Mouse (Mus musculus) cerebellum, adult 2 months (tissue): Measurements from ENCODE around the gene Iyd. TPM values are rescaled to one million over a fixed set of nuclear protein-coding genes. Genes with fewer than 3 reads are reported as not detected.

Source experiments
- DNase-seq, 2 experiments: peaks; one replicate each; pipeline ENCODE4 v3.0.0; 2021
- H3K27ac ChIP-seq: fragments of 200-500 bp; 2 replicates; pipeline ENCODE4 v1.5.1; 2012; ENCODE audit warnings: low read length, control low read depth, inconsistent platforms; ENCODE audit not compliant: insufficient read depth
- H3K27me3 ChIP-seq: fragments of 200-500 bp; 2 replicates; pipeline ENCODE4 v1.6.1; 2012; ENCODE audit warnings: inconsistent platforms, mild to moderate bottlenecking, low read length, moderate library complexity; ENCODE audit not compliant: control insufficient read depth, insufficient read depth
- H3K4me1 ChIP-seq: fragments of 200-500 bp; 2 replicates; pipeline ENCODE4 v1.6.1; 2011; ENCODE audit warnings: low read length; ENCODE audit not compliant: control insufficient read depth, insufficient read depth
- H3K4me3 ChIP-seq: fragments of 200-500 bp; replicated peaks from 2 replicates; pipeline ENCODE3; 2011; ENCODE audit warnings: mild to moderate bottlenecking, low read depth, low read length, control low read depth; ENCODE audit not compliant: insufficient read depth
- CTCF ChIP-seq: fragments of 200-500 bp; IDR thresholded peaks from 2 replicates; pipeline ENCODE4 v1.5.1; 2011; ENCODE audit warnings: low read depth, mild to moderate bottlenecking, control low read depth, low read length, moderate library complexity, borderline replicate concordance; ENCODE audit not compliant: insufficient read depth
- POLR2A ChIP-seq: fragments of 200-500 bp; IDR thresholded peaks from 2 replicates; pipeline ENCODE4 v1.6.1; 2011; ENCODE audit warnings: low read length, control low read depth, borderline replicate concordance; ENCODE audit not compliant: insufficient read depth
- WGBS: fragments of 180-500 bp; shearing (Covaris S2); methylation state at CpG from one replicate; pipeline ENCODE4 v1.1.7; 2018; 5-methylcytosine and 5-hydroxymethylcytosine counted together
- polyA plus RNA-seq: library from polyadenylated mRNA; depleted of rRNA; stranded (reverse); fragments of >200 nt; gene quantifications from 2 replicates; pipeline ENCODE4 v1.2.3, GENCODE M21; 2012

The Iyd gene
- polyA plus RNA-seq, 1 experiment, result 0.52 TPM

DNA sequence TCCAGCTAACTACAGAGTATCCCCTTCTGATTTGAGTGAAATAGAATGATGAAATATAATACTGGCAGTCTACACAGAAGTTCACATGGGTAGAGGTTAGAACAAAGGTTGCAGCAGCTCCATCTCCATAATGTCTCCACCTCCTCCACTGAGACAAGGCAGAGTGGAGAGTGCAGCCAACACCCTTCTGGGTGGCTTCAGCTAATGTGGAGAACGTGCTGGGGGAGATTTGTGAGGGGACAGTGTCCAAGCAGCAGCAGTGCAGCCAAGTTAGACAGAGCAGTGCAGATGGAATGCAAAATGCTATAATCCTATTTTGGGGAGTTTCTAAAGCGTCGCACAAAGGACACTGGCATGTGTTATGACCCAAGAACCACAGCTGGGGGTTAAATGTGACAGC, 16.5 kb downstream of the Iyd start:
- no peak overlapping the region for H3K4me3 ChIP-seq
- H3K4me1 ChIP-seq, result no peaks in the 10 kb centered on the region
- H3K27ac ChIP-seq, result no peak overlapping the region
- WGBS, result 28% methylated on average over 3 of the region's 3 CpGs
- TF ChIP-seq CTCF (no peak), POLR2A (no peak)
- no peak for DNase-seq
- H3K27me3 ChIP-seq, result no peaks in the 10 kb centered on the region

DNA sequence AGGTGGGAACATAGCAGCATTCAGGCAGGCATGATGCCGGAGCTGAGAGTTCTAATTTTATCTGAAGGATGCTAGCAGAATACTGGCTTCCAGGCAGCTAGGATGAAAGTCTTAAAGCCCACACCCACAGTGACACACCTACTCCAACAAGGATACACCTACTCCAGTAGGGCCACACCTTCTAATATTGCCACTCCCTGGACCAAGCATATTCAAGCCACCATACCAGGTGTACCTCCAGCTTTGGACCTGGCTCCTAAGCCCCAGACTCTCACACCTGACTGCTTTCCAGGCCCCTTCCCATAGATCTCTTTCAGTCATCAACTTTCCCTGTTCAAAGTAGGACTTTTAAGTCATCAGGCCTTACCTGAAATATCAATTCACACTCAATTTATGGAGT, 19.1 kb downstream of the Iyd start:
- TF ChIP-seq POLR2A (no peak), CTCF (no peak)
- WGBS, result 97% methylated on average over 1 of the region's 1 CpGs
- H3K4me1 ChIP-seq, result no peaks in the 10 kb centered on the region
- DNase-seq, result no peak
- H3K27me3 ChIP-seq, result no peaks in the 10 kb centered on the region
- H3K27ac ChIP-seq, result no peak overlapping the region
- H3K4me3 ChIP-seq, result no peak overlapping the region

DNA sequence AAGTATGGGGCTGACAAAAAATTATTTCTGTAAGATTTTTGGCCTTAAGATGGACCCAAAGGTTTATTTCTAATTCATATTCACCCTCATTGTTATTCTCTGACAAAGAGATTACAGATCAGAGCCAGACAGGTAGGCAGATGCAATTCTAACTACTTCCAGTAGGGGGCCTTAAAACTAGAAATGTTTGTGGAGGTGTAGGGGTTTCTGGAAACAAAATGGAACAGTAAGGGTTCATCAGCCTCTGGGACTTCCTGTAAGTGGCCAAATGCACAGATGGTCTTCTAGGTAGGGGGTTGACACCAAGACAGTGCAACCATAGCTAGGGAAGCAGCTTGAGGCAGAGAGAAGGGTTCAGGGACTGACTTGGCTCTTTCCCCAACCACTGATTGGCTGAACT, 22.1 kb downstream of the Iyd start:
- no peak overlapping the region for H3K4me3 ChIP-seq
- no peak for TF ChIP-seq POLR2A
- H3K27ac ChIP-seq, result no peak overlapping the region
- no peaks in the 10 kb centered on the region for H3K27me3 ChIP-seq
- H3K4me1 ChIP-seq, result no peaks in the 10 kb centered on the region
- peak in 1 of 2 experiments; percentile 46 for DNase-seq

DNA sequence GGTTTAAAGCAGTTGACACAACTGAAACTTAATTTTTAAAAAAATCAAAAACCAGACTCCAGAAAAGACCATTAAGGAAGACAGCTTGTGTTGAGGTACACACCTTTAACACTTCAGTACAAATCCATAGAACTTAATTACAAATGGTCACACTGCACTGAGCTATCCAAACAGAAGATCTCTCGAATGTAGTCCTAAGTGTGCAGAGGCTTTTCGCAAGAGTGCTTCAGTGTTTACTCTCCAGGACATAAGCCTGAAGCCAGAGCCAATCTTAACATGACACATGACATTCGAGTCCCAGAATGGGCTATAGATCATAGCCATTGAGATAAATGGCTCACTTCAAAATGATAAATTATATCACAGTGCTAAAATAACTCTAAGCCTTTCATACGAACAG, 25.1 kb downstream of the Iyd start:
- Histone ChIP-seq H3K27me3 (no peaks in the 10 kb centered on the region), H3K27ac (no peak overlapping the region), H3K4me1 (no peaks in the 10 kb centered on the region), H3K4me3 (no peak overlapping the region)
- 34% methylated on average over 4 of the region's 4 CpGs for WGBS
- TF ChIP-seq CTCF (no peak), POLR2A (no peak)
- DNase-seq, result no peak

DNA sequence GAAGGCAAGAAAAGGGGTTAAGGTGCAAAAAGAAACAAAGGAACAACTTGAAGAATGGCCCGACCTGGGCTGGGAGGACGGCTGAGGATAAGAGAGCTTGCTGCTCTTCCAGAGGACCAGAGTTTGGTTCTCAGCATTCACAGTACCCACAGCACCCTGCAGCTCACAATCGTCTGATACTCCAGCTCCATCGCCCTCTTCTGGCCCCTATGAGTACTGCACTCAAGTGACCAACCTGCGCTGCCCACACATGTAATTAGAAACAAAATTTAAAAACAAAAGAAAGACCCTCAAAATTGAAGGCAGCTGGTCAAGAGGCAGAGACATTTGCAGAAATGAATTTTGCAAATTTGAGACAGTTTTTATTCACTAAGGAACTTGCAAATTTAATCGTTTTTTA, 27.8 kb downstream of the Iyd start:
- DNase-seq, result no peak
- Histone ChIP-seq H3K4me1 (no peaks in the 10 kb centered on the region), H3K4me3 (no peak overlapping the region), H3K27ac (no peak overlapping the region), H3K27me3 (no peaks in the 10 kb centered on the region)
- 75% methylated on average over 6 of the region's 6 CpGs for WGBS
- TF ChIP-seq POLR2A (no peak), CTCF (no peak)

DNA sequence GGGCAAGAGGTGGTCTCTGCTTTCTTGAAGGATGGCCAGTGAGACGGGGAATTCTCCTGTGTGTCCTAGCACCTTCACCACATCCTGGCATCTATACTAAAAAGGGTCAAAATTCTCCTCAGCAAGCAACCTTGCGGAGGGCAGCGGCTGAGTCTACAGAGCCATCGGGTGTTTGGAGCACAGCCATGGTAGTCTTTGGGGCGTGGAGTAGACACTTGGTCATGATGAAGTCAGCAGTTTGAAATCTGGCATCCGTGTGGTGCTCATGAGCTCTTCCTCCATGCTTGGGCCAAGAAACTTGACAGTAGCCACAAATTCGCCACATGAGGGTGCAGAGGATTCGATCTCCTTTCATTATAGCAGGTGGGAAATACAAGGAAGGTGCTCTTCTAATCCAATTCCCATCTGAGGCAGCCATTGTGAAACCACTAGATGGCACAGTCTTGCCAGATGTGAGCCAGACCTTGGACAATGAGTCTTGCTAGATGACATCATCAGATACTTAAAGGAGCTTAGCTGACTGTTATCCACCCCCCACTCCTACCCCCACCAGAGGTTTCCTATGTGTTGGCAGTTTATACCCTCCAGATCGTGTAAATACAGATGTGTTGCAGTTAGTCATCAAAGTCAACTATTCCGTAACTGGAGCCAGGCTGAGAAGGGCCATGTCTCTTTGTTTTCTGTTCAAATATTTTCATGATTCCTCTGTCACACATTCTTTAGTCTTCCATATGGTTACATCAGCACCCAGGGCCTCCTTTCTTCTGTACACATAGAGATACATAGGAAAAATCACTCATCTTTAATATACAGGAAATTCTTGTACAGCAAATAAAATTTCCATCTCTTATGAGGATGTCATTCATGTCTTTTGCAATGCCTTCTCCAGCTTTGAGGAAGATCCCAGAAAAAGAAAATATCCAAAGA, 32.9 kb downstream of the Iyd start:
- H3K4me1 ChIP-seq, result no peaks in the 10 kb centered on the region
- DNase-seq, result peak in 1 of 2 experiments; percentile 12
- TF ChIP-seq CTCF, result no peak; the same call in 1 of the 2 replicates
- no peak for TF ChIP-seq POLR2A
- no peak overlapping the region for H3K27ac ChIP-seq
- no peak overlapping the region for H3K4me3 ChIP-seq
- no peaks in the 10 kb centered on the region for H3K27me3 ChIP-seq
- WGBS, result 60% methylated on average over 10 of the region's 10 CpGs

DNA sequence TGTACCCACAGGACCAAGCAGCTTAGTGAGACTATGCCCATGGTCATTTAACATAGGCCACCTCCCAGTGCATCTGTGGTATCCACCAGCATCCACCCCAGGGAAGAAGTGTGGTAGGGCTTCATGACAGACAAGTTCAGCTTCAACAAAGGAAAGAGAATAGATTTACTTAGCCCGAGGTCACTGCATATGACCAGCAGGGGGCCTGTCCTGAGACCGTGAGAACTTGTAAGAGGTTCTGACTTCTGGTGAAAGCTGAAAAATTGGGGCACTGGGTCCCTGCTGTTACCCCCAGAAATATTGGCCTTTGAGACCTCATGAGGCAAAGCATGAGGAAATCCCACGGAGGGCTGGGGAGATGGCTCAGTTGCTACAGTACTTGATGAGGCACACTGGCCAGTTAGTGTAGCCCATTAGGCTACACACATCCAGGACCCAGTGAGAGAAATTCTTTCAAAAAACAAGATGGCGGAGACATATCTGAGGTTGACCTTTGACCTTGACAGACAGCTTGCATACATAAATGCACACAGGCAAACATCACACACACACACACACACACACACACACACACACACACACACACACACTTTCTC, 34.0 kb downstream of the Iyd start:
- DNase-seq, result no peak
- H3K4me1 ChIP-seq, result no peaks in the 10 kb centered on the region
- no peak overlapping the region for H3K4me3 ChIP-seq
- no peak overlapping the region for H3K27ac ChIP-seq
- no peaks in the 10 kb centered on the region for H3K27me3 ChIP-seq
- WGBS, result 41% methylated on average over 4 of the region's 4 CpGs
- TF ChIP-seq CTCF (no peak), POLR2A (no peak)

DNA sequence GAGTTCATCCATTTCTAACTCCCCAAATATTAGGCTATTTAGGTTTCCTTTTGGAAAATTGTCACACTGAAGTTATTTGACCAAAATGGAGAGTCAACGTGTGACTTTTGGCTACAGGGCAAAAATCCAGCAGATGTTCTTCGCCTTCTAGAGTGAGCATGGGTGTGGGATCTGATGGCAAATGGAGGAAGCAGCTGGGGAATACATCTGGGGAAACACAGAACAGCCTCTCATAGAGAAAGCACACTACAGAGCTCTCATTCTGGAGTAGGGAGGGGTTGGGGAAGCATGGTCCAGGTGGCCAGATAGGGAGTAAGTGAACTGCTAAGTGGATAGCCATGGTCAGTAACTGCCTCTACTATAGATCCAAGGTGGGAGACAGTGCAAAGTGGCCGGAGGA, 50.6 kb downstream of the Iyd start:
- TF ChIP-seq POLR2A, result no peak
- no peak for TF ChIP-seq CTCF
- Histone ChIP-seq H3K4me1 (no peaks in the 10 kb centered on the region), H3K4me3 (no peak overlapping the region), H3K27ac (no peak overlapping the region), H3K27me3 (no peaks in the 10 kb centered on the region)
- DNase-seq, result no peak
- WGBS, result 79% methylated on average over 3 of the region's 3 CpGs
